Mouse (Mus musculus) thymus, postnatal 10 days (tissue): Measurements from ENCODE around the gene Gm10644.

Experiments
- DNase-seq, 2 experiments: peaks; one replicate each; pipeline ENCODE4 v3.0.0; 2021; ENCODE audit warnings: low spot score in 2 of 2

Gene Gm10644

DNA sequence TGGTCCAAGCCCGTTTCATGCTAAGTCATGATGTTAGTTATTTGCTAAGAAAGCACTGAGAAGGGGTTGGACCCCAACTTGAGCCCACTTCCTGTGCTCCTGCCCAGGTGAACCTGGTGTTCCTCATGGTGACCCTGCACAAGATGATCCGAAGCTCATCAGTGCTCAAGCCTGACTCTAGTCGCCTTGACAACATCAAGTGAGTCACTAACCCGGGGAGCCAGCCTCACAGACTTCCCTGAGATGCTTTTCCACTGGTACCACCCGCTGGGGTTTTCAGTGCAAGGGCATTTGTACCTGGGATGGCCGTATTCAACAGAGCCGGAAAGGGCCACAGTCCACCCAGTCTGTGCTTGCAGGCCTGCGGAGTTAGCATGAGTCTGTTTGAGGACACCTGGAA lies 19.6 kb downstream of the Gm10644 start:
- no peak for DNase-seq

DNA sequence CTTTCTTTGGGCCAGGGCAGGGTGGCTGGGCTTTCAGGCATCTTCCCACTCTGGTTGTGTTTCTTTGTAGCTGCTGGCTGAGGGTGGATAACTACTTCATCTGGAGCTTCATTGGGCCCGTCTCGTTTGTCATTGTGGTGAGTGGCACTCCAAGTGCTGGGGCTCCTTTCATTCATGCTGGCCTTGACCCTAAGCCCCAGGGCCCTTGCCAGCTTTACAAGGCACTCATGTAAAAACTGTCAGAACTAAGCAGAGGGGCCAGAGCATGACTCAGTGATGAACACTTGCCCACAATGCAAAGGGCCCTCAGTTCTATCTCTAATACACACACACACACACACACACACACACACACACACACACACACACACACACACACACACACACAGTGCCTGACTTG lies 20.0 kb downstream of the Gm10644 start:
- no peak for DNase-seq

GRCm38 (mm10) chr8:83934222-83934621 lies 20.8 kb downstream of the Gm10644 start:
- DNase-seq: no peak

DNA sequence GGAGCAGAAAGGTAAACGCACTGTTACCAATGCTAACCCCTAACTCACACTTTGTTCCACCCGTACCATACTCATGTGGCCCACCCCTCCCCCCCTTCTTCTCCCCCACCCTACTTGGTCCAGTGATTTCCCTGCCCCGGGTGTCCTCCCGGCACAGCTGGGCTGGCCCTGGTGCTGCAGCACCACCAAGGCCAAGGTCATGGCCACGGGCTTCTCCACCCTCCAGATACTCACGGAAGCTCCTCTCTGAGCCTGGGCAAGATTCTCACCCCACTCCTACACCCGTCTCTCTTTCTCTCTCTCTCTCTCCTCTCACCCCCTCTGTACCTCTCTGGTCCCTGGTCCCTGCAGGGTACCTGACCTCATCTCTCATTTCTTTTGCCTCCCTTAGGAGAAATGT lies 28.7 kb downstream of the Gm10644 start:
- no peak for DNase-seq

- no peak for DNase-seq
These were observed 30.4 kb downstream of the Gm10644 start for GRCm38 (mm10) chr8:83924585-83924984.

GRCm38 (mm10) chr8:83922727-83923126 lies 32.3 kb downstream of the Gm10644 start:
- DNase-seq: no peak

- DNase-seq: peak; percentile 48 to 82
These were observed 33.4 kb downstream of the Gm10644 start for GRCm38 (mm10) chr8:83921558-83921957.

GRCm38 (mm10) chr8:83917566-83917965 lies 37.4 kb downstream of the Gm10644 start:
- DNase-seq: no peak

GRCm38 (mm10) chr8:83916015-83916414 lies 39.0 kb downstream of the Gm10644 start:
- no peak for DNase-seq

- DNase-seq: no peak
These were observed 40.1 kb downstream of the Gm10644 start for GRCm38 (mm10) chr8:83914860-83915259.

DNA sequence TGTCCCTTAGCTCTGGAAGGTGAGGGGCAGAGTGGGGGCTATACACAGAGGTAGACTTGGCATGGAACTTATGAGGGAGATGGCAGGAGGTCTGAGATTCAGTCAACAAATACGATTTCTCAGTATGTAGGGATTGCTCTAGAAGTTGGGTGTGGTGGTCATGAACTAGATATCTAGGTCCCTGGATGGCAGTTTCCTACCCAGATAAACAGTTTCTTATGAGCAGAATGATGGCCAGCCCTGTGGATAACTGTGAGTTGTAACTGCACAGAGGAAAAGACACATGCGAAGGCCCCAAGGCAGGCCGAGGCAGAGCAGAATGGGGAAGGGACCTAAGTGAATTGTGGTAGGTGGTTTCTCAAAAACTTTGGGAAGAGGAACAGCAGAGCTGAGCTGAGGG lies 40.8 kb downstream of the Gm10644 start:
- DNase-seq: no peak

DNA sequence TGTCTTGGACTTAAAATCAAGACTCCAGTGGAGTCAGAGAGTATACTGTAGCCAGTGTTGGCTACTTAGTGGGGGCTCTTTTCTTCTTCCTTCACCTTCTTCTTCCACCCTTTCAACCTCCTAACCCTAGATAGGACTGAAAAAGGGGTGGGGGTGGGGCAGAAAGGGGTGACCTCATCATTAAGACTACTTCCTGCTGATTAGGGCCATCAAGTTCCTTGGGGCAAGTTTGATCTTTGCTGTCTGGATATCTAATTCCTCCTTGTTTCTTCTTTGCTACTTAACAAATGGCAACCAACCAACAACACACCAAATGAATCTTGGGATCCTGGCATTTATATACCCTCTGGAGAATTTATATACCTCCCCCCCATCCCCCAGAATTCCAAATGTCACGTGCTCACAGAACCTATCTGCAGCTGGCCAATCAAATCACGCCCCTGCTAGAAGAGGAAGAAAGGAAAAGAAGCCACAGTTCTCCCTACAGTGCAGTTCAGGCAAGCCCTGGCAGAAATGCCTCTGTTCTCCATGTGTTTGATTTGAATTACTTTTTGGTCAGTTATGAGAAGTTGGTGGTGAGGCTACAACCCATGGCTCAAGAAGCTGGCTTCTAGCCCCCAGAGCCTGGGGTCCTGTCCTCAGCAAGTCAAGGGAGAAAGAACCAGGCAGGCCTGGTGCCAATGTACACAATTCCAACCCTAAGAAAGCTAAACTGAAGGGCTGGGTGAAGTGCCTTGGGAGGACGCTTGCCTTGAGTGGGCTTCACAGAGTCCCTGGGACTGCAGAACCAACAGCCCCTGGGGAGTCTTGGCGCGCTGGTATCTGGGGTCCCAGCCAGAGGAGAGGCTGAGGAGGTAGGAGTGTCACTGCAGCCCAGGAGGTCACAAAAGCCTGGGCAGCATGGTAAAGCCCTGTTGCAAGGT lies 42.9 kb downstream of the Gm10644 start:
- DNase-seq: no peak

DNA sequence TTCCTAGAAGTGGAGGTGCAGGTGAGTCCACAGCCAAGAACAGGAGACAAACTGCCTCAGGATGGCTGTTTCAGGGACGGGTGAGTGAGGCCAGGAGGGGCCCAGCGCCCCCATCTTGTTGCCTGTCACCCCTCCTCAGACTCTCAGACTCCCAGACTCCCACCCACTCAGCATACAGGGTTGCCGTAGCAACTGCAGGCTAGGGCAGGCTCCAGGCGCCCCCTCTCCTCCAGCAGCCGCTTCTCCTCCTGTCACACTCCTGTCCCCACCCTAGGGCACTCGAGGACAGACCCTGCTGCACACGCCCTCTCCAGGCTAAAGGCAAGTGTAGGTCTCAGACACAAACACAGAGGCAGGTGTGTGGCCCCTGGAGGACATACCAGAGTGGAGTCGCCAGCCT lies 45.7 kb downstream of the Gm10644 start:
- DNase-seq: no peak

DNA sequence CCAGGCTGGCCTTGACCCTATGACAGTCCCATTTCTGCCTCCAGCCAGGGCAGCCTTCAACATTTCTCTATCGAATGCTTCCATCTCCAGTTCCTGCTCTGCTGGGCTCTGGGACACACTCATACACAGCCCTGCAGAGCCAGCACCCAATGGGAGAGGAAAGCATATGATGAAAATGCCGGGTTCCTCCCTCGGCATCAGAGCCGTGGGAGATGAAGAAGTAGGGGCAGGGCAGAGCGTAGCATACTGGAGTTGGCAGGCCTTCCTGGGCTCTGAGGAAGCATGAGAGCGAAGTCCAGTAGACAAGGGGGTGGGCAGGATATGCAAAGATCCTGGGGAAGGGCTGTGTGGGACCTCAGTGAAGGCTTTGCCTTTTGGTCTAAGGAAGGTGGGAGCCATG lies 46.4 kb downstream of the Gm10644 start:
- no peak for DNase-seq

GRCm38 (mm10) chr8:83902961-83903666 lies 51.9 kb downstream of the Gm10644 start:
- peak; percentile 49 to 57 for DNase-seq

GRCm38 (mm10) chr8:83901566-83902485 lies 53.2 kb downstream of the Gm10644 start:
- no peak for DNase-seq

DNA sequence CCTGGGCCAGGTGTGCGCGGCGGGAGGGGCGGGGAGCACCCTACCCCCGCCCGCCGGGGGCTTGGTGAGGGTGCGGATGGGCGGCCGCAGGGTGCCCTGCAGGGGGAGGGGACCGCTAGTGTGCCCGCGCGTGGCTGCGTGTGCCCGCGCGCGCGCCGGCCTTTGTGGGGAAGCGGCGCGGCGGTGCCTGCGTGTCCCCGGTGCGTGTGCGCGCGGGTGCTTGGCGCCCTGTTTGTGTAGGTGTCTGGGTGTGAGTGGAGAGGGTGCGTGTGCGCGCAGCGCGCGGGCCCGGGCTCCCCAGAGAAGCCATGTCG lies 54.1 kb downstream of the Gm10644 start:
- peak; percentile 30 to 35 for DNase-seq

- peak; percentile 27 to 30 for DNase-seq
These were observed 54.6 kb downstream of the Gm10644 start for GRCm38 (mm10) chr8:83900266-83900956.

DNA sequence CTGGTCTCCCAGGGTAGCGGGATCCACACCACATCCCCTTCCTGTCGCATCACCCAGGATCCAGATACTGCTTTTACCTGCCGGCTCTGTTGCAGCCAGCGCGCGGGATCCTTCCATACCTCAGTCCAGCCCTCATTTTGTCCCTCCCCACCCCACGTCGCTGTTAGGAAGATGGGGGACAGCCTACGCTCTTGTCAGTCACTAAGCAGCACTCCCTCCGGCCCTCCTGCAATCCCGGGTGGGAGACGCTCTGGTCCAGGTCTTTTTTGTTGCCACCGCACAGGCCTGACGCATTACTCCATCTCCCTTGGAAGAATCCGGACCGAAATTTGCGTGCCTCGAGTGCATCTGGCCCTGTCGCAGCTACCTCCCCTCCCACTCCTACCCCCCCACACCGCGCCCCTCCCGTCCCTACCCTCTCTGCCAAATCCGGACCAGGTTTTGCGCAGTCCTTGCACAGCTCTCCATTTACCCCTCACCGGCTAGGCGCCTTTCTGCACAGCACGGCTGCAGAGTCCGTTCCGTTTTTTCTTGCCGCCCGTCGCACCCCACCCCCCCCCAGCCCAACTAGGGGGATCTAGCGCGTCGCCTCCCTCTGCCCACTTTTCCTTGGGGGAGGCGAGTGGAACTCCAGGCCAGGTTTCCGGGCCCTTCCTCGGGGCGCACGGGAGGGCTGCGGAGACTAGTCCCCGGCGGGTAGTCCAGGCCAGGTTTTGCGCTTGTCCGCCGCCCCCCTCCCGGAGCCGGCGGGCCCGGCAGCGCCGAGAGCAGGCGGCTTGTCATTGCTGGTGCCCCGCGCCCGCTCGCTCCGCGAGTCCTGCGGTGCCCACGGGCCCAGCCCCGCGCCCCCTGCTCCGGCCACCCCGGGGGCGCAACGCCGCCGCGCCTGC lies 55.4 kb downstream of the Gm10644 start, which contains the start of gene Adgrl1:
Gene Adgrl1, plus strand, starts transcription at position 743 of the 890 bp plus-strand sequence.
- DNase-seq: peak; percentile 84 to 89

DNA sequence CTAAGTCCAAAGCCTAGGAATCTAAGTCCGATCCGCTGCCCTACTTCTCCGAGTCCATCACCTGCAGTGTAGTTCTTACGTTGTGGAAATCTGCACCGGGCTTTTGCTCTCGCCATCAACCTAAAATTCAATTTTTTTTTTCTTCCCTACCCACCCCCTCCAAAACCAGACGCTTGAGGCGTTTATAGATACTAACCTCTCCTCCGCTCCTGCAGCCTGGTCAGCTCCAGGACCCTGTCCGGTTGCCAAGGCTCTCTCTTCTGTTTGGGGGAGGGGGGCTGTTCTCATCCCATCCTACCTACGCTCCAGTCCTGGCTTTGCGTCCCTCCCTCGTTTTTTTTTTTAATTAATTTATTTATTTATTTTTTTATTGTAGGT lies 56.0 kb downstream of the Gm10644 start:
- DNase-seq: peak; percentile 19 to 27
